In the genomic region with DNA sequence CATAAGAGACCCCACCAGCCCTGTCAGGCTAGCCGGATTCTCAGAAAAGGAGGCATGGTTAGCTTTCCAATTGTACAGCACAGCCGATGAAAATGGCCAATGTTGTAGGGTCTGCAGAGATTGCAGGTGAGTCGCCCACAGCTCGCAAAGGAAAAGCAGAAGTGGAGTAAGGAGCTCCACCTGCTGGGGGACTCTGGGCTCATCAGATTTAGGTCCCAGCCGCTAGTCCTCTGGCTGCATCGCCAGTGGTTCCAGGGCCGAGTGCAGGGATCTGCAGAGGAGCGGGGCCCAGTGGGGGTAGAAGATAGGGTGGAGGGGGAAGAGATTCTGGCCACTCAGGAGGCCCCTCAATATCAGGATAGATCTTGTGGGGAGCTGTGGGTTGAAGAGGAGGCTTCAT, we compare ENCODE assay signal across 9 mouse cellular contexts. TPM values are rescaled to one million over a fixed set of nuclear protein-coding genes. Genes with fewer than 3 reads are reported as not detected.
A peak's percentile ranks its signal among the peaks of the same experiment; 100 is the strongest.
DNase-seq lines count a peak whose midpoint lies in the region; ATAC-seq and TF ChIP-seq lines count a peak whose summit lies in the region.
"Had no signal": no experiment of that assay in that cellular context is flagged by ENCODE, and none has a peak within 500 bp of the region (broad histone marks: within the 10 kb centered on the region; RNA-seq: fewer than 3 reads in every experiment).

No protein-coding gene starts in this region.

- no peak for TF ChIP-seq EP300 in stomach, postnatal 0 days (optimal IDR thresholded peaks at IDR 0.05)

- H3K36me3 ChIP-seq in heart, embryonic 14.5 days (ENCODE audit: control insufficient read depth, insufficient read depth, low read length): no peaks in the 10 kb centered on the region
- H3K36me3 ChIP-seq in testis, adult 2 months (ENCODE audit: control insufficient read depth, insufficient read depth, low read length): no peaks in the 10 kb centered on the region
- no peaks in the 10 kb centered on the region for H3K36me3 ChIP-seq in heart, embryonic 16.5 days (ENCODE audit: control insufficient read depth, insufficient read depth)
- no peaks in the 10 kb centered on the region for H3K36me3 ChIP-seq in stomach, postnatal 0 days (ENCODE audit: control insufficient read depth, insufficient read depth, low read length)

- TF ChIP-seq POLR2A in testis, adult 2 months (IDR thresholded peaks at IDR 0.05; ENCODE audit: control insufficient read depth, low read depth, low read length): no peak

- ATAC-seq in heart, embryonic 14.5 days (ENCODE audit: insufficient number of reproducible peaks, insufficient read depth, low FRiP score, low read depth): no peak
- ATAC-seq in heart, embryonic 16.5 days (replicated peaks; ENCODE audit: extremely low read depth, insufficient read depth, low FRiP score): 0 out of 2 replicates have a peak, but pooled peaks have one; percentile 23
- ATAC-seq in stomach, postnatal 0 days (ENCODE audit: low FRiP score, low TSS enrichment): no peak

- WGBS in heart, embryonic 14.5 days: 34% methylated on average over 8 of the region's 8 CpGs
- WGBS in heart, embryonic 16.5 days: 34% methylated on average over 8 of the region's 8 CpGs
- WGBS in stomach, postnatal 0 days: 32% methylated on average over 8 of the region's 8 CpGs

- peak; percentile 27; the same call in 1 of the 2 replicates for TF ChIP-seq CTCF in testis, adult 2 months (IDR thresholded peaks at IDR 0.05; ENCODE audit: control insufficient read depth, insufficient read depth, insufficient replicate concordance, low read depth, low read length)
- TF ChIP-seq CTCF in stomach, postnatal 0 days (IDR thresholded peaks at IDR 0.05; ENCODE audit: low read depth): peak; percentile 64

- H3K4me2 ChIP-seq in heart, embryonic 14.5 days (ENCODE audit: low read length): peak overlapping the region; percentile 37; the same call in 1 of the 2 replicates
- H3K4me2 ChIP-seq in heart, embryonic 16.5 days (ENCODE audit: low read depth, low read length): peak overlapping the region; percentile 46
- no peak overlapping the region for H3K4me2 ChIP-seq in stomach, postnatal 0 days (replicated peaks; ENCODE audit: low read depth)

- no peak overlapping the region for H3K27ac ChIP-seq in heart, embryonic 14.5 days (replicated peaks in 1 of 2; ENCODE audit: control insufficient read depth in 1 of 2, insufficient read depth in 1 of 2, low read depth in 2 of 2, low read length in 2 of 2)
- H3K27ac ChIP-seq in testis, adult 2 months (ENCODE audit: control insufficient read depth, insufficient read depth, low read depth, low read length): no peak overlapping the region
- no peak overlapping the region for H3K27ac ChIP-seq in heart, embryonic 16.5 days (ENCODE audit: low read length)
- H3K27ac ChIP-seq in stomach, postnatal 0 days (replicated peaks): no peak overlapping the region

- no peak for DNase-seq in heart, adult 18-20 months
- DNase-seq in testis, postnatal 14 days (ENCODE audit: low spot score): no peak
- peak; percentile 35 for DNase-seq in stomach, postnatal 0 days (ENCODE audit: low spot score)
- no peak for DNase-seq in ovary, postnatal 10 days (ENCODE audit: low spot score)
- no peak for DNase-seq in cerebellum, adult 11 months
- DNase-seq: layer of hippocampus, postnatal 36 days had no signal

- no peaks in the 10 kb centered on the region for H3K9me3 ChIP-seq in heart, embryonic 14.5 days (ENCODE audit: control insufficient read depth, low read length)
- H3K9me3 ChIP-seq in heart, embryonic 16.5 days (replicated peaks; ENCODE audit: control insufficient read depth, low read length): no peaks in the 10 kb centered on the region
- H3K9me3 ChIP-seq in stomach, postnatal 0 days (ENCODE audit: control insufficient read depth, low read length): no peaks in the 10 kb centered on the region

- H3K9ac ChIP-seq in heart, embryonic 14.5 days (ENCODE audit: low read length): no peak overlapping the region; the same call in 1 of the 2 replicates
- peak overlapping the region; percentile 40; the same call in 1 of the 2 replicates for H3K9ac ChIP-seq in heart, embryonic 16.5 days (ENCODE audit: low read length)
- H3K9ac ChIP-seq in stomach, postnatal 0 days (ENCODE audit: low read length): no peak overlapping the region

- H3K4me1 ChIP-seq in heart, embryonic 14.5 days (ENCODE audit: control insufficient read depth in 2 of 2, insufficient read depth in 2 of 2, low read length in 2 of 2): no peaks in the 10 kb centered on the region
- H3K4me1 ChIP-seq in testis, adult 2 months (ENCODE audit: control insufficient read depth, insufficient read depth, low read length): no peaks in the 10 kb centered on the region
- no peaks in the 10 kb centered on the region for H3K4me1 ChIP-seq in heart, embryonic 16.5 days (ENCODE audit: control insufficient read depth, insufficient read depth, low read length)
- no peaks in the 10 kb centered on the region for H3K4me1 ChIP-seq in stomach, postnatal 0 days (replicated peaks; ENCODE audit: control insufficient read depth, insufficient read depth)

- no peaks in the 10 kb centered on the region for H3K27me3 ChIP-seq in heart, embryonic 14.5 days (ENCODE audit: control insufficient read depth, insufficient read depth, low read length)
- H3K27me3 ChIP-seq in testis, adult 2 months (ENCODE audit: control insufficient read depth, insufficient read depth, low read length): no peaks in the 10 kb centered on the region
- no peaks in the 10 kb centered on the region for H3K27me3 ChIP-seq in heart, embryonic 16.5 days (ENCODE audit: control insufficient read depth, insufficient read depth, low read length)
- no peaks in the 10 kb centered on the region for H3K27me3 ChIP-seq in stomach, postnatal 0 days (ENCODE audit: control insufficient read depth, insufficient read depth, low read length)

- no peak overlapping the region for H3K4me3 ChIP-seq in heart, embryonic 14.5 days (ENCODE audit: control insufficient read depth in 1 of 2, insufficient read depth in 1 of 2, low read depth in 1 of 2, low read length in 2 of 2)
- H3K4me3 ChIP-seq in testis, adult 2 months (ENCODE audit: control insufficient read depth, low read depth, low read length): no peak overlapping the region
- peak overlapping the region; percentile 9; the same call in 1 of the 2 replicates for H3K4me3 ChIP-seq in heart, embryonic 16.5 days (ENCODE audit: low read length)
- no peak overlapping the region for H3K4me3 ChIP-seq in stomach, postnatal 0 days (ENCODE audit: low read depth, low read length)

RNA-seq across cellular contexts. Expression of gene Eml6, which starts 31.5 kb away (rescaled TPM):
- polyA plus RNA-seq in heart, embryonic 14.5 days (2014; fragmentation: Nextera tagmentation; extraction: Ambion mirVana): 0.84 and 1.3 TPM in 2 replicates
- total RNA-seq in heart, adult 18-20 months (2021): 1 to 10 TPM; 2.7 to 3.3 TPM
- polyA plus RNA-seq in testis, adult 2 months (2012; rRNA removed): 15.0 and 17.4 TPM in 2 replicates
- polyA plus RNA-seq in heart, embryonic 16.5 days (2015; fragmentation: Nextera tagmentation; extraction: Ambion mirVana): 0.54 and 0.88 TPM in 2 replicates
- 0.39 and 0.44 TPM in 2 replicates for polyA plus RNA-seq in stomach, postnatal 0 days (2015; fragmentation: Nextera tagmentation; extraction: Ambion mirVana)
